ENCODE assay signal across 9 mouse cellular contexts in genomic region chr2:118179873-118180585, GRCm38 (mm10).
A peak's percentile ranks its signal among the peaks of the same experiment; 100 is the strongest.
DNase-seq lines count a peak whose midpoint lies in the region; ATAC-seq and TF ChIP-seq lines count a peak whose summit lies in the region.
"Had no signal": no experiment of that assay in that cellular context is flagged by ENCODE, and none has a peak within 500 bp of the region (broad histone marks: within the 10 kb centered on the region; RNA-seq: fewer than 3 reads in every experiment).

No protein-coding gene starts in this region.

- H3K4me1 ChIP-seq in lung, embryonic 16.5 days (replicated peaks; ENCODE audit: control insufficient read depth, insufficient read depth, low read length): peaks cover 2% of the 10 kb centered on the region; the same call in 1 of the 2 replicates
- no peaks in the 10 kb centered on the region for H3K4me1 ChIP-seq in forebrain, embryonic 14.5 days (ENCODE audit: control insufficient read depth, insufficient read depth, low read length)
- H3K4me1 ChIP-seq in limb, embryonic 13.5 days: peaks cover 17% of the 10 kb centered on the region
- no peaks in the 10 kb centered on the region for H3K4me1 ChIP-seq in stomach, postnatal 0 days (replicated peaks; ENCODE audit: control insufficient read depth, insufficient read depth)

- H3K9me3 ChIP-seq in lung, embryonic 16.5 days (ENCODE audit: control insufficient read depth, low read length): peaks cover 3% of the 10 kb centered on the region; the same call in 1 of the 2 replicates
- no peaks in the 10 kb centered on the region for H3K9me3 ChIP-seq in forebrain, embryonic 14.5 days (replicated peaks; ENCODE audit: control insufficient read depth, low read length)
- no peaks in the 10 kb centered on the region for H3K9me3 ChIP-seq in limb, embryonic 13.5 days
- H3K9me3 ChIP-seq in stomach, postnatal 0 days (ENCODE audit: control insufficient read depth, low read length): no peaks in the 10 kb centered on the region

- TF ChIP-seq CTCF in stomach, postnatal 0 days (IDR thresholded peaks at IDR 0.05; ENCODE audit: low read depth): no peak

- no peak for DNase-seq in lung, adult 18-20 months
- no peak for DNase-seq in forebrain, embryonic 14.5 days (ENCODE audit: low spot score)
- DNase-seq in stomach, postnatal 0 days (ENCODE audit: low spot score): no peak
- DNase-seq in thymus, postnatal 36 days: no peak
- DNase-seq in natural killer cell, adult 2 months (ENCODE audit: low spot score in 2 of 2): no peak
- DNase-seq: gastrocnemius, postnatal 10 days had no signal

- H3K4me2 ChIP-seq in lung, embryonic 16.5 days (ENCODE audit: low read depth, low read length): peak overlapping the region; percentile 61
- peak overlapping the region; percentile 36 for H3K4me2 ChIP-seq in forebrain, embryonic 14.5 days (ENCODE audit: low read length)
- peak overlapping the region; percentile 52 for H3K4me2 ChIP-seq in limb, embryonic 13.5 days (replicated peaks)
- peak overlapping the region; percentile 35; the same call in 1 of the 2 replicates for H3K4me2 ChIP-seq in stomach, postnatal 0 days (replicated peaks; ENCODE audit: low read depth)

- H3K4me3 ChIP-seq in lung, embryonic 16.5 days (ENCODE audit: low read length): peak overlapping the region; percentile 37
- H3K4me3 ChIP-seq in forebrain, embryonic 14.5 days (ENCODE audit: low read depth, low read length): no peak overlapping the region
- H3K4me3 ChIP-seq in limb, embryonic 13.5 days: peak overlapping the region; percentile 22
- no peak overlapping the region for H3K4me3 ChIP-seq in stomach, postnatal 0 days (ENCODE audit: low read depth, low read length)
- H3K4me3 ChIP-seq: myocyte had no signal

- no peaks in the 10 kb centered on the region for H3K36me3 ChIP-seq in lung, embryonic 16.5 days (ENCODE audit: control insufficient read depth, insufficient read depth, low read length)
- no peaks in the 10 kb centered on the region for H3K36me3 ChIP-seq in forebrain, embryonic 14.5 days (ENCODE audit: control insufficient read depth, insufficient read depth, low read length)
- no peaks in the 10 kb centered on the region for H3K36me3 ChIP-seq in limb, embryonic 13.5 days
- H3K36me3 ChIP-seq in stomach, postnatal 0 days (ENCODE audit: control insufficient read depth, insufficient read depth, low read length): no peaks in the 10 kb centered on the region

- H3K9ac ChIP-seq in lung, embryonic 16.5 days (ENCODE audit: low read length): peak overlapping the region; percentile 53; the same call in 1 of the 2 replicates
- no peak overlapping the region for H3K9ac ChIP-seq in forebrain, embryonic 14.5 days (ENCODE audit: low read length)
- no peak overlapping the region for H3K9ac ChIP-seq in limb, embryonic 13.5 days
- H3K9ac ChIP-seq in stomach, postnatal 0 days (ENCODE audit: low read length): no peak overlapping the region

- H3K27ac ChIP-seq in lung, embryonic 16.5 days (ENCODE audit: low read length): peak overlapping the region; percentile 89
- H3K27ac ChIP-seq in forebrain, embryonic 14.5 days (ENCODE audit: low read depth, low read length): no peak overlapping the region
- peak overlapping the region; percentile 73; the same call in 1 of the 2 replicates for H3K27ac ChIP-seq in limb, embryonic 13.5 days
- no peak overlapping the region for H3K27ac ChIP-seq in stomach, postnatal 0 days (replicated peaks)

- H3K27me3 ChIP-seq in lung, embryonic 16.5 days (ENCODE audit: control insufficient read depth, insufficient read depth, low read depth, low read length): no peaks in the 10 kb centered on the region
- no peaks in the 10 kb centered on the region for H3K27me3 ChIP-seq in forebrain, embryonic 14.5 days (replicated peaks; ENCODE audit: control insufficient read depth, insufficient read depth, low read length)
- H3K27me3 ChIP-seq in limb, embryonic 13.5 days: no peaks in the 10 kb centered on the region
- H3K27me3 ChIP-seq in stomach, postnatal 0 days (ENCODE audit: control insufficient read depth, insufficient read depth, low read length): no peaks in the 10 kb centered on the region

- peak; percentile 53; the same call in 1 of the 2 replicates for ATAC-seq in lung, embryonic 16.5 days (ENCODE audit: low read depth)
- ATAC-seq in forebrain, embryonic 14.5 days: no peak
- ATAC-seq in limb, embryonic 13.5 days (ENCODE audit: low FRiP score, low read depth): 0 out of 2 replicates have a peak, but pooled peaks have one; percentile 15
- ATAC-seq in stomach, postnatal 0 days (ENCODE audit: low FRiP score, low TSS enrichment): no peak

- no peak for TF ChIP-seq EP300 in stomach, postnatal 0 days (optimal IDR thresholded peaks at IDR 0.05)

Comparison
In these comparisons a context has a peak if more than half of its experiments do, and no peak if none do; other contexts are left out.
1. ATAC-seq: peak in lung, embryonic 16.5 days (single experiment) and limb, embryonic 13.5 days (single experiment); none in forebrain, embryonic 14.5 days (single experiment) and stomach, postnatal 0 days (single experiment).
2. H3K27ac ChIP-seq: peak in lung, embryonic 16.5 days (single experiment) and limb, embryonic 13.5 days (single experiment); none in forebrain, embryonic 14.5 days (single experiment) and stomach, postnatal 0 days (single experiment).
3. H3K4me3 ChIP-seq: peak in lung, embryonic 16.5 days (single experiment) and limb, embryonic 13.5 days (single experiment); none in forebrain, embryonic 14.5 days (single experiment) and stomach, postnatal 0 days (single experiment).
4. Peak in every context shown above with its lines, with median percentiles within 50 percentile points of each other: H3K4me2 ChIP-seq.